Mouse (Mus musculus): ENCODE measurements around the gene Arhgap21.

GRCm38 (mm10) chr2:20990907-20991306 is 22.2 kb upstream of the Arhgap21 start:
- TF ChIP-seq CTCF (IDR thresholded peaks at IDR 0.05) (no peak), POLR2A (IDR thresholded peaks at IDR 0.05; ENCODE audit: insufficient read depth, low read depth, low read length) (no peak), EP300 (IDR thresholded peaks at IDR 0.05; ENCODE audit: insufficient read depth, low read depth, low read length) (no peak)
